Mouse (Mus musculus) bone marrow macrophage, adult 2 months (primary cell): Measurements from ENCODE around the gene Pafah1b2. TPM values are rescaled to one million over a fixed set of nuclear protein-coding genes. Genes with fewer than 3 reads are reported as not detected.

Experiments
- H3K27ac ChIP-seq: 2 replicates; pipeline ENCODE4 v1.5.1; 2012; ENCODE audit warnings: low read depth, low read length; ENCODE audit not compliant: insufficient read depth
- H3K4me1 ChIP-seq: 2 replicates; pipeline ENCODE4 v1.6.1; 2012; ENCODE audit warnings: low read length; ENCODE audit not compliant: control insufficient read depth, insufficient read depth
- H3K4me3 ChIP-seq: 2 replicates; pipeline ENCODE4 v1.5.1; 2012; ENCODE audit warnings: mild to moderate bottlenecking, low read length, moderate library complexity; ENCODE audit not compliant: insufficient read depth
- CTCF ChIP-seq: IDR thresholded peaks from 2 replicates; pipeline ENCODE4 v1.5.1; 2012; ENCODE audit warnings: low read depth, mild to moderate bottlenecking, low read length, moderate library complexity
- POLR2A ChIP-seq: IDR thresholded peaks from 2 replicates; pipeline ENCODE4 v1.6.1; 2012; ENCODE audit warnings: mild to moderate bottlenecking, low read depth, low read length, borderline replicate concordance
- polyA plus RNA-seq: library from polyadenylated mRNA; stranded (reverse); fragments of >200 nt; gene quantifications from 2 replicates; pipeline ENCODE4 v1.2.4, GENCODE M21; 2012; ENCODE audit not compliant: missing spikeins, insufficient read depth, insufficient read length

Pafah1b2 gene
- polyA plus RNA-seq, 1 experiment: 44.9 TPM

DNA sequence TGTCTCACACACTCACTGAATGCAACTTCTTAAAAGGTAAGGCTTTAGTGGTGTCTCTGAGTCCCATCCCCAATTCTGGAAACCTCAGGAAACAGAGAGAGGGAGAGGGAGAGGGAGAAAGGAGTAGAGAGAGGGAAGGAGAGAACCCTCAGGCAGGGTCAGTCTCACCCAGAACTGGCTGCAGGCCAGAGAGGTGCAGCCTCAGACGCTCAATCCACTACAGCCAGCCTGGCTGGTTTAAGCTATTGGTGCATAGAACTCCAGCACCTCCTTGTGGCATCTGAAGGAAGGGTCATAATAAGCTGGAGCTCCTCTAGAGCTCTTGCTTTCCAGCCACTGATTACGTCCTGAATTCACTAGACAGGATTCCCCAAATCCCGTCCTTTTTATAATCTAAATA is 75.6 kb downstream of the Pafah1b2 start:
- Histone ChIP-seq H3K4me1 (peaks cover 12% of the 10 kb centered on the region), H3K4me3 (no peak overlapping the region), H3K27ac (no peak overlapping the region)
- TF ChIP-seq CTCF (peak; percentile 41; the same call in 1 of the 2 replicates), POLR2A (no peak)

DNA sequence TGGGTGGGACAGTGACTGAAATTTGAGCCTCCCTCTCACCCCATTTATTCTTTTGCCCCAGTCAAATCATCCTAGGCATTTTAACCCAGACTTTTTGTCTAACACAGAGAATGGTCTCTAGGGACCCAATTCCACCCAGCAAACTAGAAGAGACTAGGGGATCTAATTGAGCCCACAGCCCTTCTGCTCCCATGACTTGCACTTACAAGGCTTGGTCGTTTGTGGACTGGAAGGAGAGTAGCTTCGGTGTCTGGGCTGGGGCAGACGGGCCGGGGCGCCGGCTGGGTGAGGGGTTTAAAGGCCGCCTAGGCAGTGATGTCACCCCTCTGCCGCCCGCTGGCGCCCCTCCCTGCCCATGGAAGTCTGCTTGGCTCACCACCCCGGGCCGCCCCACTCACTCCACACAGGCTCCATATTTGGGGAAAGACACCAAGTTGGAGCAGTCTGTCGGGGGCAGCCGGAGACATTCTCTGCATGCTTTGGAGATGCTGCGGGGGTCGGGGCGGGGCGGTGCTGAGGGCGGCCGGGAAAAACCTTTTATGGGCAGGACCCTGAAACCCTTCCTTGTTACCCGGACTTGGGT is 76.8 kb downstream of the Pafah1b2 start, which contains the start of gene Tagln:
Gene Tagln, minus strand, starts transcription at position 431 of the 583 bp plus-strand sequence.
- Histone ChIP-seq H3K4me1 (peaks cover 16% of the 10 kb centered on the region), H3K27ac (no peak within 1 kb of the TSS), H3K4me3 (no peak within 1 kb of the TSS)
- TF ChIP-seq POLR2A: no peak
- no peak for TF ChIP-seq CTCF

DNA sequence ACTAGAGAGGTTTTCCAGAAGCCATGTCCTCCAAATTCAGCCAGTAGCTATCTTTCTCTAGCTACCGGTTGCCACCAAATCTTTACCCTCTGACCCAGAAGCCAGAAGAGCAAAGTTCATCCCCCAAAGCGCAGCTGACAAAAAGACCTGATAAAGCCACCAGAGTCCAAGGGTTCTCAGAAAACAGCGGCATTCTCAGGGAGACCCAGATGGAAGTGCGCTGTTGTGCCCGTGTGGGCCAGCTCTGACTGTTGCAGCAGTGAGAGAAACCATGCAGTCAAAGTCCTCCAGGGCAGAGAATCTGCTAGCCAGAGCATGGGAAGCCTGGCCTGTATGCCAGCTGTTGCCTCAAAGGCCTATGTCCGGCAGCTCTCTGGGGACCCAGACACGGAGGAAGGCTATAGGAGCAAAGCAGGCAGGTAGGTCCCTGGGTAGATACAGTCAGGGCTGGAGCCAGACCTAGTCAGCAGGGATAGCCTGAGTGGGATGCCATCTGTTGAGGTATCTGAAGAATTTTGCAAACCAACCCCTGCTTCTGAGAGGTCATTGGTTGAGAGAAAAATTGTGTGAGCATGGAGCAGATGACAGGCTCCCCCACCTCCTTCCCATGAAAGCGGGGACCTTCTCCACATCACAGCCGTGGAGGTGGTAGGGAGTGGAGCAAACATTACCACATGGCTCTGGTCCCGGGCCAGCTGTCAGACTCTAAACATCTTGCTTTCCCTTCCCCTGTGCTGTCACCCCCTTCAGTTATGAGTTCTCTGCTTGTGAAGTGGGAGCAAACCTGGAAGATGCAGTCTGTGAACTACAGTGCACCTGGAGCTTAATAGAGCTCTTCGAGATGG is 79.7 kb downstream of the Pafah1b2 start:
- Histone ChIP-seq H3K27ac (peak overlapping the region; percentile 68), H3K4me3 (no peak overlapping the region), H3K4me1 (peaks cover 37% of the 10 kb centered on the region)
- TF ChIP-seq CTCF: no peak
- no peak for TF ChIP-seq POLR2A

DNA sequence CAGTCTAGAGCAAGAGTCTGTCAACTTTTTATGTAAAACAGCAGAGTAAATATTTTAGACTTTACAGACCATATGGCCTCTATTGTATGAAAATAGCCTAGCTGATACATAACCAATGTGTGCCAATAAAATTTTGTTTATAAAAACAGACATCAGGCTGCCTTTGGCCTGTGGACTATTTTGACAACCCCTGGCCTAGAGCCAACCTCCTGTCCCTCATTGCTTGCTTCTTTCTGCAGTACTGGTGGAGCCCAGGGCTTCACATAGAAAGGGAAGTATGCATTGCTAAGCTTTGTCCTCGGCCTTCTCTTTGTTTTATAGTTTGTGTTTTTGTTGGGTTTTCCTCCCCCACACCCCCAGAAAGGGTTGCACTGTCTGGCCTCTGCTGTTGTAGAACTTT is 80.5 kb downstream of the Pafah1b2 start:
- Histone ChIP-seq H3K27ac (peak overlapping the region; percentile 68), H3K4me3 (no peak overlapping the region), H3K4me1 (peaks cover 37% of the 10 kb centered on the region)
- TF ChIP-seq POLR2A: no peak
- no peak for TF ChIP-seq CTCF

DNA sequence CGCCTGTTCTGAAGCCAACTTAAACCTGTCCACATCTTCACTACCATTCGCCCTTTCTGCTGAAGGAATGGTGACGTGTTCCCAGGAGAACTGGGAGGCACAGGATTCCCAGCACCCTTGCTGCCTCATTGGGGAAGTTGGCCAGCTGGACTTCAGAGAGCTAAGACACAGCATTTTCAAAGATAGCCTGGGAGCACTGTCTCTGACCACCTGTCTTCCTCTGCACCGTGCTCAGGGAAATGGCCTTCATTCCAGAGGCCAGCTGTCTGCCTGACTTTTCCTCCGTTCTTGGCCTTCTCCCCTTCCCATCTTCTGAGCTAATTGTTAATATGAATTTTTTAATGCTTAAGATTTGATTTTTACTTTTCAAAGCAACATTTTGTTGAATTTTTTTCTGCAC is 83.2 kb downstream of the Pafah1b2 start:
- Histone ChIP-seq H3K27ac (peak overlapping the region; percentile 72), H3K4me1 (peaks cover 37% of the 10 kb centered on the region), H3K4me3 (no peak overlapping the region)
- TF ChIP-seq POLR2A: no peak
- no peak for TF ChIP-seq CTCF

DNA sequence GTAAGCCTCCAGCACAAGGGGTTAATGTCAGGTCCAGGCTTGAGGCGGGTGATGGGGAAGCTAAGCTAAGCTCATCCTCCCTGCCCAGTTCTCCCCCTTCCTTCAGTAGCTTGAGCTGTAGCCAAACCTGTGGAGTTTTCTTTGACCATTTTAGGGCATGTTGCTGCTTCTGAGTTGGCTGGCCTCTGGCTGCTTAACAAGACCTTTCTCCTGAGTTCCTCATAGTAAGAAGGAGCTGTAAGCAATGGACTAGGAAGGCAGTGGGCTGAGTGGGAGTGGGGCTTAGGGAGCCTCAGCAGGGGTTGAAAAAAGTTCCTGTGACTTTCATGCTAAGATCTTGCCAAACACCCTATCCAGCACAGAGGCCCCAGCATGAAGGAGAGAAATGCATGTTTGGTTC is 92.6 kb downstream of the Pafah1b2 start:
- H3K4me1 ChIP-seq: no peaks in the 10 kb centered on the region
- no peak for TF ChIP-seq POLR2A
- TF ChIP-seq CTCF: no peak
- H3K4me3 ChIP-seq: no peak overlapping the region
- no peak overlapping the region for H3K27ac ChIP-seq

DNA sequence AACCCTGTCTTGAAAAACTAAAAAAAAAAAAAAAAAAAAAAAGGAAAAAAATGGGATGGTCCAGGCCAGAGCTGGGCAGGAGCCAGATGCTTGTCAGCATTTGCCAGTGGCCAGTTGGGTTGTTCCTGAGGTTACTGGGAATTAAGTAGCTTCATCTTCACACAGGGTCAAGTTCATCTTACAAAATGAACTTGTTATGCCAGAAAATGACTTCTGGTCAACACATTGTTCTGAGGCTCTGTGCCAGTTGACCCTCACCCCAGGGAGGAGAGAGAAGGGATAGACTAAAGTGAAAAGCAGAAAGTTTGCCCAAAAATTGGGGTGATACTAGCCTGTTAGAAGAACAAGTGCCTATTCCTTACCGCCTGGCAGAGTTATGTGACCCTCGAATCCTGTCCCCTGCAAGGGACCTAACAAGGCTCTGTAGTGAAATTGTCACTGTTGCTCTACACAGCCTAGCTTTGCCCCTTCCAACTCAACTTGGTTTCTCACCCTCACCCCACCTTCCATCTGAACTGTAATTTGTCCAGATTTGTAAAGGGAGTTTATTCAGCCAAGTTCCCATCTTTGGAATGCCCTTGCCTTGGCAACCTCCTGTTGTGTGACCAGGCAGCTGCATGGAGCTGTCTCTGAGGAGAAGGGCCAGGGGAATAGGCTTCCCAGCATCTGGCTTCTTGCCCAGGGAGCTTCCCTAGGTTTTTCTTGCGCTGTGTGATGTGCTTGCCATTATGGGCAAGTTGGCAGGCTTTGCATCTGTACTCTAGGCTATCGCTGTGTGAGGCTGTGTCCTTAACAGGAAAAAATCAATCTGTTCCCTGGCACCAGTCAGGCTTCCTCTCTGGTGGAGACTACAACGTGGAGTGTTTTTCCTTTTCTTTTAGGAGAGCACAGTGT is 95.2 kb downstream of the Pafah1b2 start:
- Histone ChIP-seq H3K27ac (no peak overlapping the region), H3K4me3 (no peak overlapping the region), H3K4me1 (no peaks in the 10 kb centered on the region)
- TF ChIP-seq POLR2A (no peak), CTCF (no peak)

DNA sequence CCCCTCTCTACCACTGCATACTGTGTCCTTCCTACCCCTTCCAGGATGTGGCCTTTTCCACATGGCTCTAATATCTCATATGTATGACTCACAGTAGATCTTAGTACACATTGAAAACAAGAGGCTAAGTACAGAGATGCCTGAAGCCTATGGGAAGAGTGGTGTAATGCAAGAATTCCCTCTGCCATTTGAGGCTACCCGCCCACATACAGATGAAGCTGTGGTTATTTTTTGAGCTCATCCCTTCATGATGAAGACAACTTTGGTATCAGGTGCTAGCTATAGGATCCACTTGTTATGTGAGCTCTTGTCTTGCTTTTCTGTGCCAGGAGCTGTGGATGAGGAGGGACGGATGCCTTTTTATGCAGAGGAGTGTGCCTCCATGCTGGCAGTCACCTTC is 96.8 kb downstream of the Pafah1b2 start:
- TF ChIP-seq CTCF: no peak
- Histone ChIP-seq H3K27ac (no peak overlapping the region), H3K4me1 (peaks cover 4% of the 10 kb centered on the region), H3K4me3 (no peak overlapping the region)

Other genes with a start within 250 kb of the Pafah1b2 start
- 17.0 and 17.9 TPM in 2 replicates for gene Cep164, start 184.0 kb downstream of the Pafah1b2 start, polyA plus RNA-seq
- gene Bace1, start 174.1 kb downstream of the Pafah1b2 start, polyA plus RNA-seq: 0.93 and 2.0 TPM in 2 replicates
- 22.3 and 27.6 TPM in 2 replicates for gene Pcsk7, start 106.2 kb downstream of the Pafah1b2 start, polyA plus RNA-seq
- 30.5 and 33.0 TPM in 2 replicates for gene Rnf214, start 105.8 kb downstream of the Pafah1b2 start, polyA plus RNA-seq
- gene Tagln, start 76.6 kb downstream of the Pafah1b2 start, polyA plus RNA-seq: 7.1 and 9.9 TPM in 2 replicates
- 110 and 122 TPM in 2 replicates for gene Sidt2, start 57.4 kb downstream of the Pafah1b2 start, polyA plus RNA-seq
- 23.4 and 24.4 TPM in 2 replicates for gene Sik3, start 130 bp upstream of the Pafah1b2 start, polyA plus RNA-seq
- gene Apoa1, start 215.9 kb upstream of the Pafah1b2 start, polyA plus RNA-seq: not detected in 2 replicates
- not detected in 2 replicates for gene Apoc3, start 222.9 kb upstream of the Pafah1b2 start, polyA plus RNA-seq
- gene Apoa4, start 228.0 kb upstream of the Pafah1b2 start, polyA plus RNA-seq: not detected in 2 replicates